8 mouse cellular contexts compared by ENCODE assay signal in genomic region chr19:25238121-25238520, GRCm38 (mm10). TPM values are rescaled to one million over a fixed set of nuclear protein-coding genes. Genes with fewer than 3 reads are reported as not detected.
DNase-seq lines count a peak whose midpoint lies in the region; ATAC-seq and TF ChIP-seq lines count a peak whose summit lies in the region.

No protein-coding gene starts in this region.

- peak overlapping the region; percentile 74 to 75 for H3K4me3 ChIP-seq in heart, embryonic 14.5 days (ENCODE audit: control insufficient read depth in 1 of 2, insufficient read depth in 1 of 2, low read depth in 1 of 2, low read length in 2 of 2)
- H3K4me3 ChIP-seq in embryonic facial prominence, embryonic 13.5 days: peak overlapping the region; percentile 68
- H3K4me3 ChIP-seq in hindbrain, postnatal 0 days (ENCODE audit: low read length): peak overlapping the region; percentile 73
- peak overlapping the region; percentile 63 for H3K4me3 ChIP-seq in midbrain, embryonic 15.5 days

- ATAC-seq in heart, embryonic 14.5 days (ENCODE audit: insufficient number of reproducible peaks, insufficient read depth, low FRiP score, low read depth): no peak
- no peak for ATAC-seq in embryonic facial prominence, embryonic 13.5 days (ENCODE audit: insufficient number of reproducible peaks, insufficient read depth, low FRiP score, low TSS enrichment, low read depth)
- ATAC-seq in hindbrain, postnatal 0 days: no peak
- no peak for ATAC-seq in midbrain, embryonic 15.5 days (replicated peaks)

- peak overlapping the region; percentile 83 for H3K9ac ChIP-seq in heart, embryonic 14.5 days (ENCODE audit: low read length)
- no peak overlapping the region for H3K9ac ChIP-seq in embryonic facial prominence, embryonic 13.5 days
- H3K9ac ChIP-seq in hindbrain, postnatal 0 days (replicated peaks; ENCODE audit: low read length): peak overlapping the region; percentile 35; the same call in 1 of the 2 replicates
- H3K9ac ChIP-seq in midbrain, embryonic 15.5 days: no peak overlapping the region

- H3K4me1 ChIP-seq in heart, embryonic 14.5 days (ENCODE audit: control insufficient read depth in 2 of 2, insufficient read depth in 2 of 2, low read length in 2 of 2): peaks cover 10 to 19% of the 10 kb centered on the region in 2 experiments
- peaks cover 7% of the 10 kb centered on the region; the same call in 1 of the 2 replicates for H3K4me1 ChIP-seq in embryonic facial prominence, embryonic 13.5 days
- H3K4me1 ChIP-seq in hindbrain, postnatal 0 days (ENCODE audit: insufficient read depth, low read length): peaks cover 9% of the 10 kb centered on the region; the same call in 1 of the 2 replicates
- peaks cover 15% of the 10 kb centered on the region for H3K4me1 ChIP-seq in midbrain, embryonic 15.5 days

- no peak for DNase-seq in heart, adult 11 months
- DNase-seq in hindbrain, postnatal 0 days (ENCODE audit: low spot score): no peak
- no peak for DNase-seq in MN1 (ENCODE audit: low spot score)
- DNase-seq in yolk sac, embryonic 10.5 days (ENCODE audit: low spot score): no peak
- DNase-seq in layer of hippocampus, adult 9-10 months (ENCODE audit: low spot score): no peak

- no peak overlapping the region for H3K27ac ChIP-seq in heart, embryonic 14.5 days (replicated peaks in 1 of 2; ENCODE audit: control insufficient read depth in 1 of 2, insufficient read depth in 1 of 2, low read depth in 2 of 2, low read length in 2 of 2)
- no peak overlapping the region for H3K27ac ChIP-seq in embryonic facial prominence, embryonic 13.5 days
- no peak overlapping the region; the same call in 1 of the 2 replicates for H3K27ac ChIP-seq in hindbrain, postnatal 0 days
- no peak overlapping the region for H3K27ac ChIP-seq in midbrain, embryonic 15.5 days

- H3K36me3 ChIP-seq in heart, embryonic 14.5 days (ENCODE audit: control insufficient read depth, insufficient read depth, low read length): no peaks in the 10 kb centered on the region
- H3K36me3 ChIP-seq in embryonic facial prominence, embryonic 13.5 days: no peaks in the 10 kb centered on the region
- no peaks in the 10 kb centered on the region for H3K36me3 ChIP-seq in hindbrain, postnatal 0 days (ENCODE audit: insufficient read depth, low read length)
- H3K36me3 ChIP-seq in midbrain, embryonic 15.5 days (replicated peaks): no peaks in the 10 kb centered on the region

- H3K27me3 ChIP-seq in heart, embryonic 14.5 days (ENCODE audit: control insufficient read depth, insufficient read depth, low read length): 0 out of 2 replicates have a peak, but pooled peaks cover 8% of the 10 kb centered on the region
- H3K27me3 ChIP-seq in embryonic facial prominence, embryonic 13.5 days: peaks cover 42% of the 10 kb centered on the region
- no peaks in the 10 kb centered on the region for H3K27me3 ChIP-seq in hindbrain, postnatal 0 days (ENCODE audit: insufficient read depth, low read length)
- H3K27me3 ChIP-seq in midbrain, embryonic 15.5 days (replicated peaks): peaks cover 15% of the 10 kb centered on the region

- WGBS in heart, embryonic 14.5 days: 3% methylated on average over 13 of the region's 13 CpGs
- WGBS in embryonic facial prominence, embryonic 13.5 days: 6% methylated on average over 13 of the region's 13 CpGs
- 4% methylated on average over 13 of the region's 13 CpGs for WGBS in hindbrain, postnatal 0 days
- 4% methylated on average over 13 of the region's 13 CpGs for WGBS in midbrain, embryonic 15.5 days

- peak overlapping the region; percentile 85 for H3K4me2 ChIP-seq in heart, embryonic 14.5 days (ENCODE audit: low read length)
- peak overlapping the region; percentile 99 for H3K4me2 ChIP-seq in embryonic facial prominence, embryonic 13.5 days
- peak overlapping the region; percentile 98 for H3K4me2 ChIP-seq in hindbrain, postnatal 0 days (ENCODE audit: low read depth, low read length)
- H3K4me2 ChIP-seq in midbrain, embryonic 15.5 days: peak overlapping the region; percentile 96

- no peak for TF ChIP-seq CTCF in hindbrain, postnatal 0 days (IDR thresholded peaks at IDR 0.05; ENCODE audit: low read depth)

- H3K9me3 ChIP-seq in heart, embryonic 14.5 days (ENCODE audit: control insufficient read depth, low read length): no peaks in the 10 kb centered on the region
- H3K9me3 ChIP-seq in embryonic facial prominence, embryonic 13.5 days: no peaks in the 10 kb centered on the region
- no peaks in the 10 kb centered on the region for H3K9me3 ChIP-seq in hindbrain, postnatal 0 days (ENCODE audit: low read length)
- H3K9me3 ChIP-seq in midbrain, embryonic 15.5 days: no peaks in the 10 kb centered on the region

RNA-seq across cellular contexts. Expression of gene Kank1, which starts 1.3 kb away (rescaled TPM):
- 43.2 and 46.4 TPM in 2 replicates for polyA plus RNA-seq in heart, embryonic 14.5 days (2014; fragmentation: Nextera tagmentation; extraction: Ambion mirVana)
- polyA plus RNA-seq in embryonic facial prominence, embryonic 13.5 days (2015; fragmentation: Nextera tagmentation; extraction: Ambion mirVana): 22.0 and 23.0 TPM in 2 replicates
- total RNA-seq in hindbrain, postnatal 0 days (2014; rRNA removed): 21.9 and 23.3 TPM in 2 replicates
- 13.4 and 13.5 TPM in 2 replicates for polyA plus RNA-seq in hindbrain, postnatal 0 days (2015; fragmentation: Nextera tagmentation; extraction: Ambion mirVana)
- 6.6 and 6.7 TPM in 2 replicates for polyA plus RNA-seq in midbrain, embryonic 15.5 days (2015; fragmentation: Nextera tagmentation; extraction: Ambion mirVana)

Comparison
In these comparisons a context has a peak if more than half of its experiments do, and no peak if none do; other contexts are left out.
1. H3K9ac ChIP-seq: peak in heart, embryonic 14.5 days (single experiment) and hindbrain, postnatal 0 days (single experiment); none in embryonic facial prominence, embryonic 13.5 days (single experiment) and midbrain, embryonic 15.5 days (single experiment).
2. Peak in every context shown above with its lines, with median percentiles within 50 percentile points of each other: H3K4me2 ChIP-seq and H3K4me3 ChIP-seq.